Mouse (Mus musculus) hindbrain, embryonic 15.5 days (tissue): Measurements from ENCODE around the gene Gad2. TPM values are rescaled to one million over a fixed set of nuclear protein-coding genes. Genes with fewer than 3 reads are reported as not detected.

Source experiments
- ATAC-seq: fragments of 200-750 bp; cut with Nextera tagmentation; 2 replicates; pipeline ENCODE4 v1.8.0; 2017; ENCODE audit warnings: low read depth, moderate number of reproducible peaks, moderate TSS enrichment; ENCODE audit not compliant: low FRiP score
- H3K27ac ChIP-seq: fragments of 300-500 bp; sonication (generic); replicated peaks from 2 replicates; pipeline ENCODE4 v1.5.1; 2015; ENCODE audit warnings: mild to moderate bottlenecking, inconsistent platforms
- H3K27me3 ChIP-seq: fragments of 300-500 bp; sonication (generic); 2 replicates; pipeline ENCODE4 v1.6.1; 2015; ENCODE audit warnings: control low read depth, inconsistent platforms
- H3K36me3 ChIP-seq: fragments of 300-500 bp; sonication (generic); 2 replicates; pipeline ENCODE4 v1.6.1; 2015; ENCODE audit warnings: control low read depth, inconsistent platforms
- H3K4me1 ChIP-seq: fragments of 300-500 bp; sonication (generic); replicated peaks from 2 replicates; pipeline ENCODE4 v1.6.1; 2015; ENCODE audit warnings: control low read depth, inconsistent platforms
- H3K4me2 ChIP-seq: fragments of 300-500 bp; sonication (generic); 2 replicates; pipeline ENCODE4 v1.6.1; 2015; ENCODE audit warnings: moderate library complexity, mild to moderate bottlenecking, inconsistent platforms
- H3K4me3 ChIP-seq: fragments of 300-500 bp; sonication (generic); 2 replicates; pipeline ENCODE4 v1.5.1; 2015; ENCODE audit warnings: mild to moderate bottlenecking, inconsistent platforms
- H3K9ac ChIP-seq: fragments of 300-500 bp; sonication (generic); 2 replicates; pipeline ENCODE4 v1.6.1; 2015; ENCODE audit warnings: inconsistent platforms
- H3K9me3 ChIP-seq: fragments of 300-500 bp; sonication (generic); 2 replicates; pipeline ENCODE4 v1.6.1; 2016; ENCODE audit warnings: control low read depth, inconsistent platforms
- WGBS: fragments of 180-500 bp; shearing (Covaris S2); methylation state at CpG from one replicate; pipeline ENCODE4 v1.1.7; 2015; 5-methylcytosine and 5-hydroxymethylcytosine counted together
- polyA plus RNA-seq: library from polyadenylated mRNA; unstranded; fragments of >200 nt; fragmentation: Nextera tagmentation; extraction: Ambion mirVana; gene quantifications from 2 replicates; pipeline ENCODE4 v1.2.1, GENCODE M21; 2015

The Gad2 gene
- polyA plus RNA-seq, 1 experiment from 2014 or later: 41.7 TPM

DNA sequence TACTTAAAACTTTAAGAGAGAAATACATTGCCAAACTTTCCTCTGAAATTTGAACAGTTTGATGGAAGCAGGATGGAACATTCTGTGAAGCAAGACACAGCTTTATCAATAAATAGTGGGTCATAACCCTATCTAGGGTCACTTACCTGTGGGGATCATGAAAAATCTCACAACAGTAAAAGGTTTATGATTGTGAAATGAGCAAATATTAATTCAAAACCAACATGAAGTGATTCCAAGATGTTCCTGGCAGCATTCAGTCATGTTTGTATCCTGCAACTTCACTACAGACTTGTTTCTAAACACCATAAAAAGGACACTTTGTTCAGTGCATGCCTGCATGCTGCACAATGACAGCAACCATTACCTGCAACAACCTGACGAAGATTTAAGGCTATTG lies 41.7 kb downstream of the Gad2 start:
- 80% methylated on average over 1 of the region's 1 CpGs for WGBS
- ATAC-seq: no peak
- H3K36me3 ChIP-seq: 0 out of 2 replicates have a peak, but pooled peaks cover 4% of the 10 kb centered on the region

DNA sequence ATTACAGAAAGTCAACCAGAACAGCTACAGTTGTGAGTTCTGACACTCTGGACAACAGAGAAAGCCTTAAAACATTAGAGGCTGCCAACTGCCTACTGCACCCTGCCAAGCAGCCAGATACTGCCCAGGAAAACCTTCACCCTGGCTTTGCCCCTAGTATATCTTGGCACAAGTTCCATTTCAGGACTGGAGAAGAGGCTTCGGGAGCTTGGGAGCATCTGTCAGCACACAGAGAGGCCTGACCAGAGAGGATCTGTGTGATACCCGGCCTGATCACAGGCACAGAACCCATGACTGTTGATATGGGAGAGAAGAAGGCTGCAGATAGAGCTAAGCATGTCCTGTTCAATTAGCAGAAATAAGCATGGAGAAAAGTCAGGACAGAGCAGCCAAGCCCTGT lies 48.4 kb downstream of the Gad2 start:
- Histone ChIP-seq H3K27ac (no peak overlapping the region), H3K27me3 (no peaks in the 10 kb centered on the region), H3K4me1 (no peaks in the 10 kb centered on the region; the same call in 1 of the 2 replicates), H3K4me3 (no peak overlapping the region), H3K9me3 (no peaks in the 10 kb centered on the region), H3K9ac (no peak overlapping the region), H3K36me3 (peaks cover 10% of the 10 kb centered on the region; the same call in 1 of the 2 replicates), H3K4me2 (no peak overlapping the region)
- ATAC-seq: peak; percentile 61; the same call in 1 of the 2 replicates
- 69% methylated on average over 2 of the region's 2 CpGs for WGBS

More for the DNA sequence above, 41.7 kb downstream of the Gad2 start:
- H3K27ac ChIP-seq: no peak overlapping the region
- H3K27me3 ChIP-seq: no peaks in the 10 kb centered on the region
- H3K9ac ChIP-seq: no peak overlapping the region
- H3K9me3 ChIP-seq: no peaks in the 10 kb centered on the region
- H3K4me3 ChIP-seq: no peak overlapping the region
- no peaks in the 10 kb centered on the region for H3K4me1 ChIP-seq
- H3K4me2 ChIP-seq: no peak overlapping the region

- Histone ChIP-seq H3K27me3 (no peaks in the 10 kb centered on the region), H3K9ac (no peak overlapping the region), H3K36me3 (peaks cover 10% of the 10 kb centered on the region; the same call in 1 of the 2 replicates), H3K9me3 (no peaks in the 10 kb centered on the region), H3K27ac (no peak overlapping the region), H3K4me3 (no peak overlapping the region), H3K4me1 (no peaks in the 10 kb centered on the region; the same call in 1 of the 2 replicates), H3K4me2 (no peak overlapping the region)
- 77% methylated on average over 1 of the region's 1 CpGs for WGBS
- ATAC-seq: no peak
Observed at GRCm38 (mm10) chr2:22671348-22671747, 49.3 kb downstream of the Gad2 start.

GRCm38 (mm10) chr2:22677066-22677465 lies 55.1 kb downstream of the Gad2 start:
- Histone ChIP-seq H3K4me3 (no peak overlapping the region), H3K4me1 (no peaks in the 10 kb centered on the region), H3K27me3 (no peaks in the 10 kb centered on the region), H3K9me3 (no peaks in the 10 kb centered on the region), H3K36me3 (peaks cover 5% of the 10 kb centered on the region; the same call in 1 of the 2 replicates), H3K9ac (no peak overlapping the region), H3K4me2 (no peak overlapping the region), H3K27ac (no peak overlapping the region)
- no peak for ATAC-seq
- WGBS: 40% methylated on average over 8 of the region's 8 CpGs

DNA sequence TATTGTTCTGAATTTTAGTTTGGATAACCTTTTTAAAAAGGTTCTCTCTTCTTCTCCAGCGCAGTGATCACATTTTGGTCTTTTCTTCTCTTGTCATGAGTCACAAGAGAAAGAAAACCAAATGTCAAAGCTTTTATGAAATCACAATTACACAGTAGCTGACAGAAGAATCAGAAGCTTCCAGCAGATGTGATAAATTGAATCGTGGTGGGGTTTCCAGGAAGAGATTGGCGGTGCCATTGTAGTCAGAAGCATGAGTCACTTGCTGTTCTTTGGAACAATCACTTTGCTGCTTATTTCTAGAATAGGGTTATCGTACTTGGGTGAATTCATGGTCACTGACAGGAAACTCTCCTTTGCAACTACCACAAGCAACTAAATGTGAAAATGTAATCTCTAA lies 57.9 kb downstream of the Gad2 start:
- no peaks in the 10 kb centered on the region for H3K27me3 ChIP-seq
- WGBS: 42% methylated on average over 4 of the region's 4 CpGs
- ATAC-seq: no peak
- H3K9me3 ChIP-seq: no peaks in the 10 kb centered on the region
- H3K4me1 ChIP-seq: no peaks in the 10 kb centered on the region
- H3K36me3 ChIP-seq: peaks cover 5% of the 10 kb centered on the region; the same call in 1 of the 2 replicates
- no peak overlapping the region for H3K27ac ChIP-seq
- no peak overlapping the region for H3K9ac ChIP-seq
- H3K4me2 ChIP-seq: no peak overlapping the region
- H3K4me3 ChIP-seq: no peak overlapping the region

DNA sequence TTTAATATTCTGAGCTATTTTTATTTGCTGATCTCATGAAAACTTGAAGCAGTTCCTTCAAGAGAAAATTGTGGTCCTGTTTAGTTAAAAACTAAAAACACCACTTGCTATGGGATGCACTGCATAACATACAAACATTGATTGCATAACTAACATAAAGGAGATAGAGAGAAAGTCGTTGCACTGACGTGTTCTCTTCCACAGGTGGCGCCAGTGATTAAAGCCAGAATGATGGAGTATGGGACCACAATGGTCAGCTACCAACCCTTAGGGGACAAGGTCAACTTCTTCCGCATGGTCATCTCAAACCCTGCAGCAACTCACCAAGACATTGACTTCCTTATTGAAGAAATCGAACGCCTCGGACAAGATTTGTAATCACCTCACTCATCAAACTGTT lies 68.0 kb downstream of the Gad2 start:
- no peak for ATAC-seq
- H3K9me3 ChIP-seq: no peaks in the 10 kb centered on the region

GRCm38 (mm10) chr2:22704780-22705727 lies 83.0 kb downstream of the Gad2 start:
- no peak for ATAC-seq
- no peak overlapping the region for H3K4me2 ChIP-seq
- no peak overlapping the region for H3K4me3 ChIP-seq
- WGBS: 54% methylated on average over 4 of the region's 4 CpGs
- no peaks in the 10 kb centered on the region for H3K9me3 ChIP-seq
- no peak overlapping the region for H3K9ac ChIP-seq
- no peaks in the 10 kb centered on the region for H3K27me3 ChIP-seq
- no peaks in the 10 kb centered on the region for H3K4me1 ChIP-seq
- H3K36me3 ChIP-seq: no peaks in the 10 kb centered on the region
- H3K27ac ChIP-seq: no peak overlapping the region

More for the DNA sequence above, 68.0 kb downstream of the Gad2 start:
- 86% methylated on average over 7 of the region's 7 CpGs for WGBS
- Histone ChIP-seq H3K9ac (no peak overlapping the region), H3K36me3 (peaks cover 16% of the 10 kb centered on the region; the same call in 1 of the 2 replicates), H3K27me3 (no peaks in the 10 kb centered on the region), H3K4me3 (no peak overlapping the region), H3K4me1 (no peaks in the 10 kb centered on the region), H3K27ac (no peak overlapping the region), H3K4me2 (no peak overlapping the region)

DNA sequence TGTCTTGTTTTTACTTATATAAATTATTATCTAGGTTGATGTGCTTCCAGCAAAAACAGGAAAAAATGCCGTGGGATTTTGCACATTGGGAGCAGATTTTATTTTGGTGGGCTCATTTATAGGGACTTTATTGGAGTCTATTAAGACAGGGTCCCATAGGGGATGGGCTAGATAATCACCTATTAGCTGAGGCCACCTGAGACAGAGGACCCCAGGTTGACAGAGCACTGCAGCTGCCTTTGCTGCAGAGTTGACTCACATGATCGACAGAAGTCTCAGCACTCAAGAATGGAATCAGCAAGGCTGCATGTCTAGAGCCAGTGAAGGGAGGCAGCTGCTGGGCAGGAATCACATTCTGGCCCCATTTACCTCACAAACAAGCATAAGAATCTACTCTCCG lies 84.2 kb downstream of the Gad2 start:
- no peak overlapping the region for H3K4me2 ChIP-seq
- H3K9ac ChIP-seq: no peak overlapping the region
- 42% methylated on average over 3 of the region's 3 CpGs for WGBS
- H3K9me3 ChIP-seq: no peaks in the 10 kb centered on the region
- ATAC-seq: no peak
- no peaks in the 10 kb centered on the region for H3K36me3 ChIP-seq
- no peak overlapping the region for H3K27ac ChIP-seq
- no peaks in the 10 kb centered on the region for H3K27me3 ChIP-seq
- H3K4me3 ChIP-seq: no peak overlapping the region
- no peaks in the 10 kb centered on the region for H3K4me1 ChIP-seq

- no peak overlapping the region for H3K9ac ChIP-seq
- peaks cover 6% of the 10 kb centered on the region; the same call in 1 of the 2 replicates for H3K4me1 ChIP-seq
- peak; percentile 94 for ATAC-seq
- H3K36me3 ChIP-seq: no peaks in the 10 kb centered on the region
- H3K4me3 ChIP-seq: no peak overlapping the region
- no peaks in the 10 kb centered on the region for H3K27me3 ChIP-seq
- 27% methylated on average over 8 of the region's 8 CpGs for WGBS
- H3K27ac ChIP-seq: peak overlapping the region; percentile 42; the same call in 1 of the 2 replicates
- no peak overlapping the region for H3K4me2 ChIP-seq
- H3K9me3 ChIP-seq: no peaks in the 10 kb centered on the region
Observed at GRCm38 (mm10) chr2:22721522-22722470, 99.8 kb downstream of the Gad2 start.

DNA sequence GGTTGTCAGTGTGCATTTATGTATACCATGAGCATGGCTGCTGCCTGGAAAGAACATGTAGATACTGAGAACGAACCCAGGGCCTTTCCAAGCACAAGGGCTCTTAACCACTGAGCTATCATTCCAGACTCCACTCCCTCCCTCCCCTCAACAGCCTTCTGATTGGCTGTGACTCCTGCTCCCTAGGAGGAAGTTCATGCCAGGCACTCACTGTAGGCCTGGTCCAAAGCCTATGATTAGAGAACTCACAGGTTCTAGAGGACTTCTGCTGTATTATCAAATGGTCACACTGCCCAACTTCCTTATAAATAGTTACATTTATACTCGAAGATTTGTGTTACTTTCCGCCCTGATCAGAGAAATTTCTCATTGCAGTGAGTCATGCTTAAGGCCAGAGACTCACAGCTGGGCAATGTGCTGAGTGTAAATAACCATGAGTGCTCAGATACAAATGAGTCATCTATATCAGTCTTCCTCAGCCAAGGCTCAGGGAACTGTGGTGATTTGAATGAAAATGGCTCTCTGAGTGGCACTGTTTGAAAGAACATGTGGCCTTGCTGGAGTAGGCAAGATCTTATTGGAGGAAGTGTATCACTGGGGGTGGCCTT lies 102.0 kb downstream of the Gad2 start:
- peaks cover 6% of the 10 kb centered on the region; the same call in 1 of the 2 replicates for H3K4me1 ChIP-seq
- no peaks in the 10 kb centered on the region for H3K27me3 ChIP-seq
- H3K9ac ChIP-seq: no peak overlapping the region
- no peaks in the 10 kb centered on the region for H3K36me3 ChIP-seq
- H3K9me3 ChIP-seq: no peaks in the 10 kb centered on the region
- no peak overlapping the region for H3K4me2 ChIP-seq
- WGBS: 83% methylated on average over 3 of the region's 3 CpGs
- no peak overlapping the region for H3K4me3 ChIP-seq
- ATAC-seq: no peak
- no peak overlapping the region for H3K27ac ChIP-seq

DNA sequence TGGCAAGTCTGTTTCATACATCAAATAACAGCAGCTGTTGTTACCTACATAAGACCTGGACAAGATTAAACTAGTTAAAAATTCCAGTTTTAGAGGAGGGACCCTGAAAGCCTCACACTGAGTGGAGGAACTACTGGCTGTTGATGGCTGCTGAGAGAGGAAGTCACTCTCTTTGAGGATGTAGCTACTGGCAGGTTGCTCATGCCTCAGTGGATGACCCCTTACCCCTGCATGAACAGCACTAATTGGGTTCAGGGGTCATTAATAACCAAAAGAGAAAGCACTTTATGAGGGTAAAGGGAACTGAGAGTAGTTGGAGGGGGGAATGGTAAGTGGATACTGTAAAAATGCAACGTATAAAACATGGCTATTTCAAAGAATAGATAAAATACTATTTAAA lies 105.1 kb downstream of the Gad2 start:
- Histone ChIP-seq H3K9me3 (no peaks in the 10 kb centered on the region), H3K9ac (no peak overlapping the region), H3K4me2 (no peak overlapping the region), H3K27ac (no peak overlapping the region), H3K27me3 (no peaks in the 10 kb centered on the region), H3K4me1 (no peaks in the 10 kb centered on the region), H3K36me3 (no peaks in the 10 kb centered on the region), H3K4me3 (no peak overlapping the region)
- WGBS: 80% methylated on average over 1 of the region's 1 CpGs
- no peak for ATAC-seq
